Mouse (Mus musculus): Measurements from ENCODE around the gene Ntn1.

The Ntn1 gene

GRCm38 (mm10) chr11:68261162-68261892, 139.3 kb downstream of the Ntn1 start:
- DNase-seq (ENCODE audit: low spot score), result no peak

GRCm38 (mm10) chr11:68260399-68260798, 140.2 kb downstream of the Ntn1 start:
- DNase-seq (ENCODE audit: low spot score), result no peak

DNA sequence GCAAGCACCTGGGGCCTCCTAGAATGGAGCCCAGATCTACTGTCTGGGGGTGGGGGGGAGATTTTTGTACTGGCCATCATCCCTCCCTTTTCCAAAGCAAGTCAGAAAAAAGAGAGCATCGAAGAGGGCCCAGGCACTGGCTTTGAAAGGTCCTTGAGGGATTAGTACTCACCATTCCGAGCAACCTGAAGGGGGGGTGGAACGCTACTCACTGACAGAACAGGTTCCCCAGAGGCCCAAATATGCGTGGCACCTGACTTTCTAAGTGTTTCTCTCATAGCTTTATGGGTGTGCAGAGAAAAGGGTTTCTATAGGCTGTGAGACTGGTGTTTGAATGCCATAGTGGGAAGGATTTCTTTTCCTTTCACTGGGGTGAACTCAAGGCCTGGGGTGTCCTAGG, 142.1 kb downstream of the Ntn1 start:
- no peak for DNase-seq (ENCODE audit: low spot score)

DNA sequence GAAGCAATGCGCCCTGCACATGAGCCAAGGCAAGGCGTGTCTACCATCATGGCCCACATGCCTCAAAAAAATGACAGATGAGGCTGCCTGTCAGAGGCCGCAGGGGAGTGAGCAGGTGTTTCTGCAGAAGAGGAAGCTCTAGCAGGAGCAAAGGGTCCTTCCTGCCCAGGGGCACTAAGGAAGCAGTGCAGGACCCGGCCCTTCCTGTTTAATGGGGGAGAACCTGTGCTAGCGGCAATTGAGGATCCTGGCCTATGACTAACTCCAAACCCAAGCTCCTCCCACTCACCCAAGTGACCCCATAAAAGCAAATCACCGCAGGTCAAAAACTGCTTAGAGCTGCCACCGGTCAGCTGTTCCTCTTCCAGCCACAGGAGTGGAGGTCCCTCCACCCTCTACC, 147.1 kb downstream of the Ntn1 start:
- no peak for DNase-seq (ENCODE audit: low spot score)

GRCm38 (mm10) chr11:68250106-68250505, 150.5 kb downstream of the Ntn1 start:
- no peak for DNase-seq (ENCODE audit: low spot score)

DNA sequence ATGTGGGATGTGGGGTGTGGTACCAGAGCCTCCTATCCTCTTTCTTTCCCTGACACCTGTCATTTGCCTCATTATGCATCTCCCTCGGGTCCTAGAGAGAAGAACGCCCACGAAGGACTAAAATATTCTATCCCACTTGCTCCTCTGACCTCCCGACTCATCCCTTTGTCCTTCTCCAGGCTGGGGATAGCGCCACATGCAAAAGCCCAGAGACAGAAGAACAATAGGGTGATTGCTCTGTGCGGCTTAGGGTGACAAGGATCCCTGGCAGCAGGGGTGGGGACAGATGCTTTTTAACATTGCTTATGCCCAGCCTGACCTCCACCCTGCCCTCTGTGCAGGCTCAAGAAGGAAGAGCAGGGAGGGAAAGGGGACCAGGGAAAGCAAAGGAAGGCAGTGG, 152.7 kb downstream of the Ntn1 start:
- DNase-seq (ENCODE audit: low spot score), result no peak

GRCm38 (mm10) chr11:68244992-68245261, 155.7 kb downstream of the Ntn1 start:
- no peak for DNase-seq (ENCODE audit: low spot score)

- DNase-seq (ENCODE audit: low spot score), result no peak
Observed at GRCm38 (mm10) chr11:68244254-68244991, 156.2 kb downstream of the Ntn1 start.

GRCm38 (mm10) chr11:68239756-68240155, 160.9 kb downstream of the Ntn1 start:
- DNase-seq (ENCODE audit: low spot score), result no peak

DNA sequence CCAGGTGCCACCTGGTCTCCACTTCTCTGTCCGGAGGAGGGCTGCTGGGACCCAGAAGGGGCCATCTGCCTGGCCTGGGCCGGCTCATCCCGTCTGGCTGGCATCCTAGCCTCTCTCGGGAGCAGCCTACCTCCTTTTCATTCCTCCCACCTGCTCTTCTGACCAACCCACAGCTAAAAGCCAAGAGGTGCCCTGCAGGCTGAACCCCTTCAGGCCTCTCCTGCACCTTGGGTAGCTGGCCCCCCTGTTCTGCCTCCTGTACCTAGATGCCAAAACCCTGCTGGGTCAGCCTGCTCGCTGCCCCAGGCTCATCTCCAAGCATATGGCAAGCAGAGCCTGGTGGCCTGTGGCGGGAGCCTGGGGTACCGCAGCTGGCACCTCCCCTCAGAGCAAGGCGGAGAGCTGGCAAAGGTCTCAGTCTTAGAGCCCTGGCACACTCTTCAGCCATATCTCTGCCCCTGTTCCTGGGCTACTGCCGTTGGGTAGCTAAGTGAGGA, 167.1 kb downstream of the Ntn1 start:
- DNase-seq (ENCODE audit: low spot score), result no peak

DNA sequence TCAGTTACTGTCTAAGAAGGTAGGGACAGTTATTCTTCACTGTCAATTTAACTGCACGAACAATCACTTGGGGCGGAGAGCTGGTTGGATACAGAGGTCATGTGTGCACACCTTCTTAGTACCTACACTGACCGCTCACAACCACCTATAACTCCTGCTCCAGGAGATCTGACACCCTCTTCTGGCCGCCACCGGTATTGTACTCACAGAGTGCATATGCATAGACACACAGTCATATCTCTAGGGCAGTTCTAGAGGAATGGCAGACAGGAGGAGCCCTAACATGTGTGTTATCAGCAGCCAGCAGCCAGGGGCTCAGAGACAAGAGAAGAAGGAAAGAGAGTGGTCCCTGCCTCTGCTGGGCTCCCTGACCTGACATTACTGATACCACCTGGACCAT, 169.1 kb downstream of the Ntn1 start:
- DNase-seq (ENCODE audit: low spot score), result no peak

- DNase-seq (ENCODE audit: low spot score), result no peak
Observed at GRCm38 (mm10) chr11:68228941-68229665, 171.5 kb downstream of the Ntn1 start.

DNA sequence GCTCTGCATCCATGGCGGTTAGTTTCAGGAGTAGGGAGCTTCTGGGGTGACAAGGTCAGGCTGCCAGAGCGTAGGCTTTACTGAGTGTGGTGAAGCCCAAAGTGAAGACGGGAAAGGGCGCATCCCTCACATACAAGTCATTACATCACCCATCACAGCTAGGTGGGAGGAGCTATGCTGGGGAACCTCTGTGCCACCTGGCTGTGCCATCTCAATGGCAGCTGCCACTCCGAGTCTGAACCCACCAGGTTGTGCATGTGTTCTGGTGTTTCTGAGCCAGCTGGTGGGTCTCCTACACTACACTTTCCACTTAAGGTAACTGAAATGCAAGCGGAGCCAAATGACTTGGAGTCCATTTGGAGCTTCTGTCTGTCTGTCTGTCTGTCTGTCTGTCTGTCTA, 172.8 kb downstream of the Ntn1 start:
- no peak for DNase-seq (ENCODE audit: low spot score)

DNA sequence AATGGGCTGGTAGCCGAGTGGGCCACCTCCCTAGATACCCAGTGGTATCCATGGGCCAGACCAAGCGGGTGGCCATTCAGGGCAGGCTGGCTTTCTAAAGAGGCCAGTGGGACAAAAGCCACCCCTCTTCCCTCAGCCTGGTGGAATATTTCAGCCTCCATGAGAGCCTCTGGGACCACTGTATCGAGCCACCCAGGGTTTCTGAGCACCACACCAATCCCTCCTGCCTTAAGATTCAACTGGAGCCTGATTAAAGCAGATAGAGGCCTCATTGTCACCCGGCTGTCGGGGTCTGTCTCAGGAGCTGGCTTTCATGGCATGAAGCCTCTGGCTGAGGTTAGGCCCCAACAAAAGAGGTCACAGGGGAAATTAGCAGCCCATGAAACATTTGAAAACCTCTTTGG, 174.0 kb downstream of the Ntn1 start:
- DNase-seq (ENCODE audit: low spot score), result no peak

- no peak for DNase-seq (ENCODE audit: low spot score)
Observed at GRCm38 (mm10) chr11:68223143-68223542, 177.5 kb downstream of the Ntn1 start.

- DNase-seq (ENCODE audit: low spot score), result no peak
Observed at GRCm38 (mm10) chr11:68222209-68222608, 178.4 kb downstream of the Ntn1 start.

GRCm38 (mm10) chr11:68220733-68221132, 179.9 kb downstream of the Ntn1 start:
- no peak for DNase-seq (ENCODE audit: low spot score)

GRCm38 (mm10) chr11:68216041-68216440, 184.6 kb downstream of the Ntn1 start:
- DNase-seq (ENCODE audit: low spot score), result no peak

GRCm38 (mm10) chr11:68215206-68215912, 185.3 kb downstream of the Ntn1 start:
- no peak for DNase-seq (ENCODE audit: low spot score)

- no peak for DNase-seq (ENCODE audit: low spot score)
Observed at GRCm38 (mm10) chr11:68214496-68215205, 186.0 kb downstream of the Ntn1 start.

- no peak for DNase-seq (ENCODE audit: low spot score)
Observed at GRCm38 (mm10) chr11:68213896-68214295, 186.7 kb downstream of the Ntn1 start.
